14 mouse cellular contexts compared by ENCODE assay signal in the genomic region with DNA sequence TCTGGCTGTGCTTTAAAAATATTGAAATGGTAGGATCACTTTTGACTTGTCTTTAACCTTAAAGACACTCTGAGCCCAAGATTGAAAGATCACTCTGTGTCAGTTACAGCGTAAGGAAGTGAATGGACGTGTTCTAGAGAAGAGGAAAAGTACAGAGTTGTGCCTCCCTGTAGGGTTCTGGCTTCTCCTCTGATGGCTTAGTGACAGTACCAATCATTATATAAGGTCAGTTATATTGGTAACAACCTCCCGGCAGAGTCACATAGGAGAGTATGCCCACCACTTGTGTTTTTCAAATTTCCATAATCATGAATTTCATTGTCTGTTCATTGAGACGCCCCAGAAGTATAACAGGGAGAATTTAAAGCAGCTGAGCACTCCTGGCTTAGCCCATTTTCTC.
"Had no signal": no experiment of that assay in that cellular context is flagged by ENCODE, and none has a peak within 500 bp of the region (broad histone marks: within the 10 kb centered on the region; RNA-seq: fewer than 3 reads in every experiment).

No protein-coding gene starts in this region.

- H3K4me3 ChIP-seq: kidney, embryonic 15.5 days; left cerebral cortex, adult 2 months had no signal

- H3K4me1 ChIP-seq: kidney, embryonic 15.5 days had no signal

- ATAC-seq: liver, postnatal 0 days; lung, postnatal 0 days had no signal

- H3K27me3 ChIP-seq: kidney, embryonic 15.5 days had no signal

- H3K36me3 ChIP-seq: kidney, embryonic 15.5 days had no signal

- H3K9me3 ChIP-seq: kidney, embryonic 15.5 days had no signal

- H3K4me2 ChIP-seq: kidney, embryonic 15.5 days; lung, embryonic 14.5 days had no signal

- H3K27ac ChIP-seq: kidney, embryonic 15.5 days; left cerebral cortex, adult 2 months; liver, embryonic 14.5 days; macrophage had no signal

- H3K9ac ChIP-seq: kidney, embryonic 15.5 days; liver, embryonic 14.5 days; liver, postnatal 0 days; lung, embryonic 14.5 days had no signal

- DNase-seq: kidney, adult 11 months; kidney, adult 8-10 months; kidney, postnatal 10 days; kidney, postnatal 36 days; layer of hippocampus, postnatal 36 days; liver, postnatal 0 days; lung, embryonic 14.5 days; thymus, adult 18-20 months; thymus, postnatal 36 days had no signal
